Mouse (Mus musculus) thymus, adult 2 months (tissue): ENCODE data around the gene Pianp.

ENCODE experiments used
- CTCF ChIP-seq: fragments of 200-500 bp; IDR thresholded peaks from 2 replicates; pipeline ENCODE4 v1.5.1; 2012; ENCODE audit warnings: mild to moderate bottlenecking, control low read depth, low read length, moderate library complexity, borderline replicate concordance; ENCODE audit not compliant: control insufficient read depth, poor library complexity, insufficient read depth; ENCODE audit errors: extremely low read depth
- POLR2A ChIP-seq: fragments of 200-500 bp; IDR thresholded peaks from 2 replicates; pipeline ENCODE4 v1.6.1; 2012; ENCODE audit warnings: mild to moderate bottlenecking, low read length, control low read depth, moderate library complexity; ENCODE audit not compliant: control insufficient read depth, poor library complexity, insufficient read depth; ENCODE audit errors: extremely low read depth

DNA sequence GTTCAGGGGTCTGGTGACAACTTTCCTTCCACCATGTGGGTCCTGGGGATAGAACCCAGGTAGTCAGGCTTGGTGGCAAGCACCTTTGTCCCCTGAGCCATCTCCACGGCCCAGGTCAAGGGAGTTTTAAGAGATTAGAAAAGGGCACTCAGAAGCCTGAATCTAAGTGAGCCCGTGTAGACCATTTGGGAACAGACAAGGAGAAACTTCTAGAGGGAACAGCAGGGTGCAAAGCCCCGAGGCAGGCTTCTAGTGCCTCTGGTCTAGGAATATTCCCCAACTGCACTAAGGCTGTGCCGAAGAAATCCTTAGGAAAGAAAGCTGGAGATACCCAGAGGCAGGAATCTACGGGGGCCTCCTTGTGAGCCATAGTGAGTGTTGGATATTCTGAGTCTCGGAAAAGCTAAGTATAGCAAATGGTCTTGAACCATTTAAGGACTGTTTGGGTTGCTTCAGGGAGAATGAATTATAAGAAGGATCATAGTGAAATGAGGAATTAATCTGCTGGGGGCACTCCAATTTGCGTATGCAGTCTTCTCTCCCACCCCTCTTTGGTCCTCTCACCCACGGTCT is 577 bp upstream of the Pianp start:
- TF ChIP-seq CTCF (no peak), POLR2A (no peak)
